Comparison of ENCODE assay signal across 8 mouse cellular contexts in the genomic region with DNA sequence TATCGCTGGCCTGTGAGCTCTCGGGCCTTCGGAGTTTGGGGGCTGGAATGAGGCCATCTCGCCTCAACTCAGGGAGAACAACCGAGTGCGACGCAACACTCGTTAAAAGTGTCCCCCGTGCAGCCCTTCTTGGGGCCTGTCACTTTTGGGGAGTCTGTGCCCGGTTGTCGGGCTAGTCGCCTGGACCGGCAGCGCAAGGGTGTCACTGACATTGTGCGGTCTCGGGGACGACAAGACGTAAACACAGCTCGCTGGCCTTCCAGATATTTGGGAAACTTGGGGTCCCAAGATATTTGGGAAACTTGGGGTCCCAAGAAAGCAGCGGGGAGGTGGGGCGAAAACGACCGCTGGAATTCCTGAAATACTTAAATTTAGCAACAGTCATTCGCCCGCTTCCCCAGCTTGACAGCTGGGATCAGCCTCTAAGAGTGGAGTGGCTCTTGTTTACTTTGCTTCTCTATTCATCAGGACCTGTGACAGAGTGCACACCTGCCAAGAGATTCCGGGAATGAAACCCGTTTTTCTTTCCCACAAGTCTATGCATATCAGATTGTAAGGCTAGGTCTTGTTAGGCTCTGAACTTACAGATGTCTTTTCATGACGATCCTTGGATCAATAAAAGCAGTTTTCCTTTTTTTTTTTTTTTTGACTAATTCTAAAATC. TPM values are rescaled to one million over a fixed set of nuclear protein-coding genes. Genes with fewer than 3 reads are reported as not detected.
DNase-seq lines count a peak whose midpoint lies in the region; ATAC-seq lines count a peak whose summit lies in the region.

No protein-coding gene starts in this region.

- H3K36me3 ChIP-seq in kidney, embryonic 16.5 days (ENCODE audit: insufficient read depth, low read length): peaks cover 3% of the 10 kb centered on the region
- no peaks in the 10 kb centered on the region for H3K36me3 ChIP-seq in intestine, embryonic 15.5 days

- H3K27ac ChIP-seq in kidney, embryonic 16.5 days (ENCODE audit: low read length): peak overlapping the region; percentile 73; the same call in 1 of the 2 replicates
- peak overlapping the region; percentile 85; the same call in 1 of the 2 replicates for H3K27ac ChIP-seq in intestine, embryonic 15.5 days

- ATAC-seq in kidney, embryonic 16.5 days (ENCODE audit: low FRiP score, low TSS enrichment): no peak
- ATAC-seq in erythroblast, adult 5-6 weeks (replicated peaks; ENCODE audit: low FRiP score, poor library complexity, severe bottlenecking): peak; percentile 57
- peak; percentile 36; the same call in 1 of the 2 replicates for ATAC-seq in intestine, embryonic 15.5 days

- no peak for DNase-seq in kidney, adult 18-20 months
- peak; percentile 12 for DNase-seq in mesoderm, embryonic 11.5 days (ENCODE audit: low read depth, low spot score)
- no peak for DNase-seq in urinary bladder, adult 2 months (ENCODE audit: low spot score)
- no peak for DNase-seq in urinary bladder, postnatal 25 days (ENCODE audit: low spot score)
- no peak for DNase-seq in thymus, postnatal 0 days (ENCODE audit: low spot score)

- H3K9ac ChIP-seq in kidney, embryonic 16.5 days (replicated peaks; ENCODE audit: low read length): peak overlapping the region; percentile 93
- peak overlapping the region; percentile 95 for H3K9ac ChIP-seq in intestine, embryonic 15.5 days

- no peaks in the 10 kb centered on the region for H3K27me3 ChIP-seq in kidney, embryonic 16.5 days (ENCODE audit: insufficient read depth, low read length)
- no peaks in the 10 kb centered on the region for H3K27me3 ChIP-seq in intestine, embryonic 15.5 days (replicated peaks)

- peak overlapping the region; percentile 94 for H3K4me3 ChIP-seq in kidney, embryonic 16.5 days (ENCODE audit: low read length)
- H3K4me3 ChIP-seq in intestine, embryonic 15.5 days (replicated peaks): peak overlapping the region; percentile 92

- peaks cover 6% of the 10 kb centered on the region for H3K4me1 ChIP-seq in kidney, embryonic 16.5 days (ENCODE audit: insufficient read depth, low read length)
- peaks cover 8% of the 10 kb centered on the region for H3K4me1 ChIP-seq in intestine, embryonic 15.5 days (replicated peaks)

- WGBS in kidney, embryonic 16.5 days: 1% methylated on average over 28 of the region's 28 CpGs
- under 1% methylated on average over 28 of the region's 28 CpGs for WGBS in intestine, embryonic 15.5 days

- H3K9me3 ChIP-seq in kidney, embryonic 16.5 days (ENCODE audit: low read length): no peaks in the 10 kb centered on the region
- no peaks in the 10 kb centered on the region for H3K9me3 ChIP-seq in intestine, embryonic 15.5 days

- peak overlapping the region; percentile 81 for H3K4me2 ChIP-seq in kidney, embryonic 16.5 days (replicated peaks; ENCODE audit: low read depth, low read length)
- peak overlapping the region; percentile 85 for H3K4me2 ChIP-seq in intestine, embryonic 15.5 days (replicated peaks)

RNA-seq across cellular contexts. Expression of gene Clpx, which starts 0.8 kb away (rescaled TPM):
- 54.5 and 56.7 TPM in 2 replicates for polyA plus RNA-seq in kidney, embryonic 16.5 days (2015; fragmentation: Nextera tagmentation; extraction: Ambion mirVana)
- 16.3 and 20.8 TPM in 2 replicates for total RNA-seq in erythroblast, adult 5-6 weeks (2015; ENCODE audit: low replicate concordance)
- total RNA-seq in erythroblast, adult 5-6 weeks (2017; ENCODE audit: low replicate concordance): 34.5 and 43.6 TPM in 2 replicates
- 45.8 and 48.5 TPM in 2 replicates for polyA plus RNA-seq in intestine, embryonic 15.5 days (2015; fragmentation: Nextera tagmentation; extraction: Ambion mirVana)
- polyA plus RNA-seq in urinary bladder, adult 2 months (2012; rRNA removed): 23.9 and 25.2 TPM in 2 replicates
- 49.8 and 55.5 TPM in 2 replicates for polyA plus RNA-seq in thymus, postnatal 0 days (2015; fragmentation: Nextera tagmentation; extraction: Ambion mirVana)

RNA-seq across cellular contexts. Expression of gene Cilp, which starts 29.9 kb away (rescaled TPM):
- 0.76 and 0.82 TPM in 2 replicates for polyA plus RNA-seq in kidney, embryonic 16.5 days (2015; fragmentation: Nextera tagmentation; extraction: Ambion mirVana)
- not detected in 2 replicates for total RNA-seq in erythroblast, adult 5-6 weeks (2015; ENCODE audit: low replicate concordance)
- not detected in 2 replicates for total RNA-seq in erythroblast, adult 5-6 weeks (2017; ENCODE audit: low replicate concordance)
- 1.5 and 1.8 TPM in 2 replicates for polyA plus RNA-seq in intestine, embryonic 15.5 days (2015; fragmentation: Nextera tagmentation; extraction: Ambion mirVana)
- 1.5 and 4.2 TPM in 2 replicates for polyA plus RNA-seq in urinary bladder, adult 2 months (2012; rRNA removed)
- polyA plus RNA-seq in thymus, postnatal 0 days (2015; fragmentation: Nextera tagmentation; extraction: Ambion mirVana): 0.61 and 0.77 TPM in 2 replicates

RNA-seq across cellular contexts. Expression of gene Pdcd7, which starts 51.1 kb away (rescaled TPM):
- polyA plus RNA-seq in kidney, embryonic 16.5 days (2015; fragmentation: Nextera tagmentation; extraction: Ambion mirVana): 4.9 and 6.1 TPM in 2 replicates
- total RNA-seq in erythroblast, adult 5-6 weeks (2015; ENCODE audit: low replicate concordance): 2.7 and 5.4 TPM in 2 replicates
- 8.8 and 10.5 TPM in 2 replicates for total RNA-seq in erythroblast, adult 5-6 weeks (2017; ENCODE audit: low replicate concordance)
- 8.7 TPM in 2 replicates for polyA plus RNA-seq in intestine, embryonic 15.5 days (2015; fragmentation: Nextera tagmentation; extraction: Ambion mirVana)
- polyA plus RNA-seq in urinary bladder, adult 2 months (2012; rRNA removed): 12.9 and 14.4 TPM in 2 replicates
- polyA plus RNA-seq in thymus, postnatal 0 days (2015; fragmentation: Nextera tagmentation; extraction: Ambion mirVana): 14.8 and 18.6 TPM in 2 replicates
